Mouse (Mus musculus) C2C12 (cell line): ENCODE data around the gene Klf6. TPM values are rescaled to one million over a fixed set of nuclear protein-coding genes. Genes with fewer than 3 reads are reported as not detected.

ENCODE experiments used
- H3K27me3 ChIP-seq: one replicate; pipeline ENCODE4 v1.6.1; 2011; ENCODE audit not compliant: control insufficient read depth, insufficient read depth, insufficient read length
- H3K36me3 ChIP-seq: one replicate; pipeline ENCODE4 v1.6.1; 2011; ENCODE audit not compliant: control insufficient read depth, insufficient read depth
- H3K4me3 ChIP-seq: one replicate; pipeline ENCODE4 v1.5.1; 2011; ENCODE audit warnings: mild to moderate bottlenecking, control low read depth; ENCODE audit not compliant: poor library complexity, insufficient read depth, severe bottlenecking
- H3K79me2 ChIP-seq: one replicate; pipeline ENCODE4 v1.6.1; 2011; ENCODE audit not compliant: control insufficient read depth, insufficient read depth
- H3K79me3 ChIP-seq: one replicate; pipeline ENCODE4 v1.6.1; 2011; ENCODE audit warnings: low read depth, control low read depth
- H3ac ChIP-seq: one replicate; pipeline ENCODE3; 2011; ENCODE audit warnings: low read depth; ENCODE audit not compliant: control insufficient read depth, insufficient read length
- CEBPB ChIP-seq: IDR thresholded peaks from one replicate; pipeline ENCODE4 v1.6.1; 2011; ENCODE audit warnings: low read depth, mild to moderate bottlenecking, control low read depth, moderate library complexity
- CTCF ChIP-seq: IDR thresholded peaks from one replicate; pipeline ENCODE4 v1.5.1; 2011; ENCODE audit not compliant: control insufficient read depth, insufficient read depth, insufficient read length
- FOSL1 ChIP-seq: IDR thresholded peaks from one replicate; pipeline ENCODE4 v1.8.0; 2011; ENCODE audit warnings: mild to moderate bottlenecking, low read length; ENCODE audit not compliant: poor library complexity, insufficient read depth, severe bottlenecking
- MAX ChIP-seq: IDR thresholded peaks from one replicate; pipeline ENCODE4 v1.6.1; 2011; ENCODE audit warnings: mild to moderate bottlenecking, control low read depth
- MYOD1 ChIP-seq: IDR thresholded peaks from one replicate; pipeline ENCODE4 v1.6.1; 2011; ENCODE audit warnings: low read depth; ENCODE audit not compliant: control insufficient read depth, insufficient read length
- MYOG ChIP-seq: IDR thresholded peaks from one replicate; pipeline ENCODE4 v1.6.1; 2011; ENCODE audit not compliant: control insufficient read depth, insufficient read length; ENCODE audit errors: extremely low read depth
- USF1 ChIP-seq: IDR thresholded peaks from one replicate; pipeline ENCODE4 v1.6.1; 2011; ENCODE audit warnings: low read depth, mild to moderate bottlenecking, control low read depth, moderate library complexity
- polyA plus RNA-seq: library from polyadenylated mRNA; unstranded; fragments of >200 nt; fragmentation: generic; extraction: Trizol; gene quantifications from one replicate; pipeline ENCODE4 v1.2.1, GENCODE M21; 2012; ENCODE audit warnings: missing spikeins

The Klf6 gene
- polyA plus RNA-seq, 1 experiment = 21.8 TPM

GRCm38 (mm10) chr13:5888164-5888563 lies 26.9 kb downstream of the Klf6 start:
- H3ac ChIP-seq = no peak overlapping the region
- no peaks in the 10 kb centered on the region for H3K36me3 ChIP-seq
- H3K79me2 ChIP-seq = no peaks in the 10 kb centered on the region
- no peak overlapping the region for H3K4me3 ChIP-seq
- no peaks in the 10 kb centered on the region for H3K27me3 ChIP-seq
- TF ChIP-seq USF1 (no peak), FOSL1 (no peak), MAX (no peak)
- no peaks in the 10 kb centered on the region for H3K79me3 ChIP-seq

- H3K4me3 ChIP-seq = no peak overlapping the region
- H3ac ChIP-seq = no peak overlapping the region
- H3K79me2 ChIP-seq = no peaks in the 10 kb centered on the region
- no peaks in the 10 kb centered on the region for H3K36me3 ChIP-seq
- TF ChIP-seq MAX (no peak), USF1 (no peak), CEBPB (no peak), MYOD1 (no peak), FOSL1 (no peak), CTCF (no peak), MYOG (no peak)
- H3K79me3 ChIP-seq = no peaks in the 10 kb centered on the region
- no peaks in the 10 kb centered on the region for H3K27me3 ChIP-seq
Measured at GRCm38 (mm10) chr13:5888731-5889130, 27.4 kb downstream of the Klf6 start.

DNA sequence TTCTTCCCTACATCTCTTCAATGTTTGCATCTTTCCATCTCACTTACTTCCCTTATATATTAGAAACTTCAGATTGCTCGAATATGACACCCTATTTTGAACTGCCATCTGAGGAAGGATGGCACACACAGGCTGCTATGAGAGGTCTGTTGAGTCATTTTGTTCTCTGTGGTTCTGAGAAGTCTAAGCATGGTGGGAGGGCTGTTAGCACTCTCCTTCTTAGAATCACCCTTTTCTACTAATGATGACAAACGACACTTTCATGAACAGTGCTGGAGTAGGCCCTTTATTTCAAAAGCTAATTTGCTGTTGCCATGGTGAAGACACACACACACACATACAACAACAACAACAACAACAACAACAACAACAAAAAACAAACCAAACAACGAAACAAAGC lies 28.8 kb downstream of the Klf6 start:
- Histone ChIP-seq H3K36me3 (no peaks in the 10 kb centered on the region), H3K27me3 (no peaks in the 10 kb centered on the region), H3ac (no peak overlapping the region), H3K79me2 (no peaks in the 10 kb centered on the region), H3K79me3 (no peaks in the 10 kb centered on the region), H3K4me3 (no peak overlapping the region)
- TF ChIP-seq FOSL1 = no peak
- no peak for TF ChIP-seq MYOD1
- no peak for TF ChIP-seq MYOG
- no peak for TF ChIP-seq USF1

DNA sequence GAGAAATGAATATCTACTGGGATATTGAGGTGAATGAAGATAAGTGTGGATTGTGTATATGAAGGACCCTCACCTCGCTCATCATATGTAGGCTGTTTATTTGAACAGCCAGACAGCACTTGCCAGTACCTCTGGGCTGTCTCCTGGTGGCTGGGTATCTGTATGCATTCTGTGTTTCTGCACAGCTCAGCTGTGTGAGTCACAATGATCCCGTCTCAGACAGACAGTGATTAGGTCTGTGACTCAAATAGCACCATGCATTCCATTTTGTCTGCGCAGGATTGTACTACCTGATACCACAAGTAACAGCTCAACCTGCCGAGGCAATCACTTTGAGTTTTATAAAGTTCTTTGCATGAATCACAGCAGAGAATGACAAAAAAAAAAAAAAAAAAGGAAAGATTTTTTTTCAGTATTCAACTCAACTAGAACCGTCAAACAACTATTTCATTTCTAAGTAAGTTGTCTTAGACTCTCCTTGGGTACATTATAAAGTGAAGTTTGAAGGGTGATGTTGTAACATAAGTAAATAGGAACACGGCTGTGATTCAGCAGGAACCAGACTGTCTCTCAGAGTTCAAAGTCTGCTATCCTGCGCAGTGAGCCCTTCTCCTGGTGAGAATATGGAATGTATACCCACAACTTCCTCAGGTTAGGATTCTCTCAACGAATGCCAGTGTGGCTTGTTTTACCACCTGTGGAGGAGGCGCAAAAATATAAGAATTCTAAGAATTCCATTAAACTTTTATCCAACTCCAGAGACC lies 31.6 kb downstream of the Klf6 start:
- no peaks in the 10 kb centered on the region for H3K79me3 ChIP-seq
- H3K4me3 ChIP-seq = no peak overlapping the region

DNA sequence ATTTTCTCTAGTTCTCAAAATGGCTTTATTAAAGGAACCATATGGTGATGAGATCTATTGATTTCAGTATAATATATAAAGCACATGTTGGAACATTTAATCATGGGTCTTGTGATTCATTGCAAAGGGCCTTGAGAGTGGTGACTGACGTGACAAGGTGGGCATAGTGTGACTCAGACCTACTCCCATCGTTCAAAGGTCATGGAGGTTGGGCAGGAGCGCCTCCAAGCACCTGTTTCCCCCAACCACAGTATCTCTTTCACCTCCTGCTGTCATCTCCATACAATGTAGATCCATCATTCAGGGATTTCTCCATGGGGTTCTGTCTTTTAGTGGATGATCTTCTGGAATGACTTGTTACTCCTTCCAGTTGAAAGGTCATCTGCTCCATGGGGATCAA lies 33.6 kb downstream of the Klf6 start:
- Histone ChIP-seq H3K27me3 (no peaks in the 10 kb centered on the region), H3K79me2 (no peaks in the 10 kb centered on the region), H3K36me3 (no peaks in the 10 kb centered on the region), H3K4me3 (no peak overlapping the region), H3K79me3 (no peaks in the 10 kb centered on the region), H3ac (no peak overlapping the region)
- TF ChIP-seq CTCF = no peak
- peak; percentile 79 for TF ChIP-seq MYOD1

More for the DNA sequence above, 31.6 kb downstream of the Klf6 start:
- no peaks in the 10 kb centered on the region for H3K36me3 ChIP-seq
- no peaks in the 10 kb centered on the region for H3K27me3 ChIP-seq
- H3K79me2 ChIP-seq = no peaks in the 10 kb centered on the region
- no peak overlapping the region for H3ac ChIP-seq
- TF ChIP-seq MYOD1 (peak; percentile 55), MYOG (no peak), USF1 (no peak), FOSL1 (peak; percentile 70), CTCF (no peak), MAX (no peak), CEBPB (peak; percentile 15)

- Histone ChIP-seq H3K27me3 (no peaks in the 10 kb centered on the region), H3ac (no peak overlapping the region), H3K4me3 (no peak overlapping the region), H3K36me3 (no peaks in the 10 kb centered on the region), H3K79me2 (no peaks in the 10 kb centered on the region), H3K79me3 (no peaks in the 10 kb centered on the region)
- TF ChIP-seq USF1 (no peak), CTCF (no peak), MAX (no peak), FOSL1 (no peak), MYOD1 (no peak)
Measured at GRCm38 (mm10) chr13:5895851-5896250, 34.6 kb downstream of the Klf6 start.
